Mouse (Mus musculus) G1E (cell line): ENCODE measurements around the gene Nudt17.

Source experiments
- CTCF ChIP-seq: IDR thresholded peaks from 2 replicates; pipeline ENCODE4 v1.5.1; 2012; ENCODE audit warnings: low read depth, low read length, inconsistent platforms, mixed read lengths
- GATA1 ChIP-seq: IDR thresholded peaks from 2 replicates; pipeline ENCODE4 v1.6.1; 2012; ENCODE audit warnings: borderline replicate concordance, low read length, inconsistent platforms, mixed read lengths
- TAL1 ChIP-seq: conservative IDR thresholded peaks from 2 replicates; pipeline ENCODE4 v1.6.1; 2012; ENCODE audit warnings: low read depth, low read length, inconsistent platforms, mixed read lengths

- no peak for TF ChIP-seq CTCF
- no peak for TF ChIP-seq TAL1
- no peak for TF ChIP-seq GATA1
These were observed 25.6 kb upstream of the Nudt17 start for GRCm38 (mm10) chr3:96733984-96734383.
